Mouse (Mus musculus) megakaryocyte, adult 5-6 weeks (primary cell): ENCODE results near the gene Zbtb16. TPM values are rescaled to one million over a fixed set of nuclear protein-coding genes. Genes with fewer than 3 reads are reported as not detected.

Source experiments
- ATAC-seq: 2 replicates; pipeline ENCODE4 v1.8.0; 2016; ENCODE audit warnings: mild to moderate bottlenecking, inconsistent platforms; ENCODE audit not compliant: poor library complexity, severe bottlenecking
- total RNA-seq, 2 experiments: library from RNA; stranded (forward) in 1 of 2; stranded (reverse) in 1 of 2; fragments of 153-499, 151-499 nt in 1 of 2; fragments of 221-1000, 200-1000 nt in 1 of 2; gene quantifications; 2 replicates each; pipeline versions ENCODE4 v1.2.3 to v1.2.4; 2015 to 2017

Zbtb16 gene
- total RNA-seq, 2 experiments from 2014 or later, result 1.9 to 2.2 TPM

- ATAC-seq, result no peak
These were observed 157.3 kb downstream of the Zbtb16 start for GRCm38 (mm10) chr9:48678426-48679358.

DNA sequence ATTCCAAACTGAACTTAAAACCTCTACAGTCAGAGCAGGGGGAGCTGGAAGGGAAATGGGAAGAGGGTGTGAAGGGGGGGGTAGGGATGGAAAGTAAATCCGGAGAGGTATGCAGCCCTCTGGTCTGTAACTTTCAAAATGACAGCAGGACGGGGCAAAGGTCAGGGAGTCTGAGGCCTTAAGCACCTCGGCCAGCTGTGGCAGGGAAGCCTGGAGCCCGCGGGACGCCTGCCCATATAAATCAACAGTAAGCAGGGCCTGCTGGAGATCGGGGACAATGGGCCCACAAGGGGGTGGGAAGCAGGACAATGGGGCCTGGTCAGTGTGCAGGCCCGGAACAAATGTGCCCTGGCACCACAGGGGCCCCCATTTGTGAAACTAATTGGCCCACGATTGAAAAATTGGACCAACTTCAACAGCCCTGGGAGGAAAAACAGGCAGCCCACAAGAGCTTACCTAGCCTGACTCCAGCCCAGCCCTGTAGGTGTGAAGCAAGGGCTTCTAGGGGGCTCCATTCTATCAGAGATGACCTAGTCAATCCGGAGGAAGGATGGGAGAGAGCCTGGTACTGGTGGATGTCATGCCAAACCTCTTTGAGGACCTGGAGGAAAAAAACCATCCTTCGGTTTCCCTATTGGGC is 160.8 kb downstream of the Zbtb16 start:
- ATAC-seq, result no peak

DNA sequence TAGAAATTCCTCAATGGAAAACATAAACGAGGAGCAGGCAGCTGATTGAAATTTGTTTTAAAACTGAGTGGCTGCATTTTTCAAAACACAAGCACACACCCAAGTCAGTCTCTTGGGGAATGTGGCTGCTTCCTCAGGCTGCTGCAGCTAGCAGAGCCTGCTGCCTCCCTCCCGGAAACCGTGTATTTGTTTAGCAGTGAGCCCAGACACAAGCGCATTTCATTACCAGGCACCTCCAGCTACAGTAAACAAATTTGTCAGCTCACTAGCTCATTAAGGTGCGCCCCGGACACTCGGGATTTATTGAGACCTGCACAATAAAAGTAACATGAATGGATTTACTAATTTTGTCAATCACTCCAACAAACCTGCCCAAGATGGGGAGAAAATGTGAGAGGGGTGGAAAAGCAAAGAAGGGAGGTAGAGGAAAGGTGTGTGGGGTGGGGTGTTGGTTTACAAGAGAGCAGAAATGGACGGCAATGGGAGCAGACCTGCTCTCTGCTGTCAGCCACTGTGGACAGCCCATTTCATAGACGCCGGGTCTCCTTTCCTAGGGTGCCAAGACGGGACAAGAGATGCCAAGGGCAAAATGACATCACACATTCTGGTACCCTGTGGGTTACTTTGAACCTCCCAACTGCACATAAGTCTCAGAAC is 161.5 kb downstream of the Zbtb16 start:
- ATAC-seq, result no peak

DNA sequence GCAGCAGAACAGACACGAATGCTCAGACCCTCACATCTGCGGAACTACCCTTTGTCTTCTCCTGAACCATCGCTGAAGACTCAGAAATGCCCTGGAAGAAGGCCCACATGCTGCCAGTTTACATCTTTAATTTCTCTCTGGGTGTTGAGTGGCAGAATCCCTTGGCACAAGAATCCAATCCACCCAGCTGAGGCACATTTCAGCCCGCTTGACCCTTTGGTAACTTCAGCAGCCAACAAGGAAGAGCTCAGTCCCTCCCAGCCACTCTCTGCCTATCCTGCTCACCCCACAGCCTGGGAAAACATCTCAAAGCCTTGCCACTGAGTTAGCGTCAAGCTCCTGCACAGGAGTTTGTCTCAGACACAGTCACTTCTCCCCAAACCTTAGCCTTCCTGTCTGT is 162.2 kb downstream of the Zbtb16 start:
- no peak for ATAC-seq

DNA sequence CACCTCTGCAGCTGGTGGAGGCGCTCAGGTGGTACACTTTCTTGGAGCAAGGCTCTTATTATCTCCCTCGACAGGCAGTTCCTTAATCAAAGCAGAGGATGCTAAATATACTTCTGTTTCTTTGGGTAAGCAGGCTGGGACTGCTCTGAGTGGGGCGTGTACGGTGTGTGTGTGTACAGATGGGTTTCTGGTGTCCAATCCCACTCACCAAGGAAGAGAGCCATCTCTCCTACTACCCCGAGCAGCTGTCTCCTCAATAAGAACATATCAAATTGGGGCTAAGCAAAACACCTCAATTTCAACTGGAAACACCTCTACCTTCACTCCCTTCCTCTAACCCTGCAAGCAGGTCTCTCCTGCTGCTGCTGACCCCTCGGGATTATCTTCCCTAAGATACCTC is 162.8 kb downstream of the Zbtb16 start:
- no peak for ATAC-seq

- ATAC-seq, result peak; percentile 90
These were observed 164.2 kb downstream of the Zbtb16 start for GRCm38 (mm10) chr9:48671841-48672240.

DNA sequence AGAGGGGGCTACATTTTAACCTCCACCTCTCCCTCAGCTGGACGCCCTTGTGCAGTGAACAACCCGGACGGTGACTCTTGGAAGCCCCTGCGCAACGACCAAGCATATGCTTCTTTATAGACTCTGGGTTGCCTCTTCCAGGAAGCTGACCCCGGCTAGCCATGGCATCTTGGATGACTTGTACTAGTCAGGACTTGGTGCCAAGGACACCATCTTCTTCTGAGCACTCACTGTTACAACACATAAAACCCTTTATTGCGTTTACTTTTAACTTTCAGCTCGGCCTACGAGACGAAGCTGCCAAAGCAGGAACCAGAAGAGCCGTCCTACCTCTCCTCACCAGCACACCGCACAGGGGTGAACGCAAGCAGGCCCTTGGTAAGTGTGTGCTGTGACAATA is 165.9 kb downstream of the Zbtb16 start:
- no peak for ATAC-seq

- ATAC-seq, result no peak
These were observed 166.3 kb downstream of the Zbtb16 start for GRCm38 (mm10) chr9:48669672-48670071.

DNA sequence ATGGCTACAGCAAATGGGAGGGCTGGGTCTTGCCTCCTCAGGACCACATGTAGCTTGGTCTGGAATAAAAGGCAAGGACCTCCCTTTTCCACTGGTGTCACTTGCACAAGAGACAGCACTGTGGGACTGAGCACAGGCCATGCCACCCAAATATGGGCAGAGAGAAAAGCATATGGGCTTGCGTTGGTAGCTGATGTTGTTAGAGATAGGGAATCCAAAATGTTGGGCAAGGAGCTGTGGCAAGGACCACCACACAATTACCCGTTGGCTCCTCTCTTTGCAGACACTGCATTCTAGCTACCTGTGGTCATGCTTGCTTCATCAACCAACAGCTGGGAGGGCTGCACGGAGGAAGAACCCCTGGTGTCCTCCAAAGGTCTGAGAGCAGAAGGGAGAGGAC is 169.3 kb downstream of the Zbtb16 start:
- peak; percentile 44 for ATAC-seq

GRCm38 (mm10) chr9:48663052-48663433 is 173.0 kb downstream of the Zbtb16 start:
- no peak for ATAC-seq

DNA sequence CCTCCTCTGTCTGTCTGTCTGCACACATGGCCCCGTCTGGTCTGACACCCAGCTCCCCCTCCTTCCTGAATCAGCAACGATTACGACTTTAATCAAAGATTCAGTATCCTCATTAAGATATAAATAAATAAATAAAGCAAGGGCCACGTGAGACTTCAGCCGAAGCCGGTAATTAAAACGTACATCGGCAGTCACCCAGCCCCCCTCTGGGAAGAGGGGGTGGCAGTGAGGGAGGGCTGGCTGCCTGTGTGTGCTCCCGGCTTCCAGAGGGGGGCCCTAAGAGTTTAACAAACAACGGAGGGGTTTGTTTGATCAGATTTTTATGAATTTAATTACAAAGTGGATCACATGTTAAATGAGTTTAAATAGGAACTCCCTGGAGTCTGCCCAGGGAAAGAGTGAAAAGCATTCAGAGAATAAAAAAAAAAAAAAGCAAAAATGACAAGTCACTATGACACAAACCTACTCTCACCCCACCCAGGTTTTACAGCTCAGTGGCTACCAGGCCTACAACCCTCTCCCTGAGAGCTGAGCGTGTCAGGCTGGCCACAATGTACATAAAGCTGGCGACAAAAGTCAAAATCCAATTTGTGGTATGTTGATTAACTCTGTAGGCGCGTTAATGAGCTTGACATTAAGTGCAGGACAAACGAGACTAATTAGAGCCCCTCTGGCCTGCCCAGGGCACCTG is 173.5 kb downstream of the Zbtb16 start:
- ATAC-seq, result no peak

DNA sequence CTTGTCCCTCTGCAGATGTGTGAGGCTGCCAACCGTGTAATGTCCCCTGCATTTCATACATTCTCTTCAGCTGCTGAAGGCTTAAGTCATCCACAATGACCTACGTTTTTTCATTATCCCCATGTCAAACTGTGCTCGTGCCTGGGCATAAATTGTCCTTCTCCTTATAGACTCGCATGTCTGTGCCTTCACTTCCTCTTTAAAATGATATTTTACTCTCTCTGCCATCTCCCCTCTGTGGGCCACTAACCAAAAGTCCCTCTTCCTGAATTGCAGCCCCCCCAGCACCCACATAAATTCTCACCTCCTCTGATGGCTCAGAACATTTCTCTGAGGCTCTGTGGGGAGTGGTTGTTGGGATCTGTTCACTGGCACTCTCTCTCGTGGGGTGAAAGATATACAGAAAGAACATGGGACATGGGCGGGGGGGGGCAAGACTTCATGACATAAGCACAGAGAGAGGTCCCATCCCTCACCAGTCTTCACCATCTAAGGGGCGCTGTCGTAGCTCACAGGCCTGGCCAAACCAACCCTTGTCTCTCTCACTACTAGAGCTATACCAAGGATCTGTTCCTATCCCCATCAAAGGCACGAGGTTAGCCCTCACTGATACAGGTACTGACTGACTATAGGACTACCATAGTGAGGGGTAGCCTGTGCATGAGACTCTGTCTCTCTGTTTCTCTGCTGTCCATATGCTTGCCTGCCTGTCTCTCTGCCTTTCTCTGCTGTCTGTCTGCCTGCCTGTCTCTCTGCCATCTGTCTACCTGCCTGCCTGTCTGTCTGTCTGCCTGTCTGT is 174.6 kb downstream of the Zbtb16 start:
- peak; percentile 43; the same call in 1 of the 2 replicates for ATAC-seq

DNA sequence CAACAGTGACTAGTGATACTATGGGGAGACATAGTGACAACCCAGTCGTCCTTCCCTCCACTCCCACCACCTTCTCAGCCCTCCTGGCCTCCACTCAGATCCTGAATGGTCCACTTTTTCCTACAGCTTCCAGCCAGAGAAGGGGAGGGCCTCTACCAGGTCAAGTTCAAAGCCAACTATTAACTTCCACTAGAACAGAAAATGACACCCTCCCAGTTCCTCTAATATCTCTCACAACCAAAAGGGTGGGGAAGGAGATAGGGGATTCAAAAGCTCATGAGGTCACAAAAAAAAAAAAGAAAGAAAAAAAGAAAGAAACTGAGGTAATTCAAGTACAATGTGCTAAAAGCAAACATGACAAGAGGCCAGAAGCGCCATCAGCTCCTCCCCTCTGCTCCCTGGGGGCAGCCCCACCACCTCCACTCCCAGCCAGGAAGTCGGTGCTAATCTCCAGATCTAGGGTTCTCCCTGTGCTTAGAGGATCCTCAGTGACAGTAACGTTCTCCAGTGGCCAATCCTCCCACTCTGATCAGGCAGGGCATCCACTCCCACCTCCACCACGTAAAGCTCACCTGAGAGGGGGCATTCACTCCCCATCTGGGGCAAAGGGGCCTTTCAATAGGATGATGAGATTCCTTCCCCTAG is 180.4 kb downstream of the Zbtb16 start:
- ATAC-seq, result no peak

DNA sequence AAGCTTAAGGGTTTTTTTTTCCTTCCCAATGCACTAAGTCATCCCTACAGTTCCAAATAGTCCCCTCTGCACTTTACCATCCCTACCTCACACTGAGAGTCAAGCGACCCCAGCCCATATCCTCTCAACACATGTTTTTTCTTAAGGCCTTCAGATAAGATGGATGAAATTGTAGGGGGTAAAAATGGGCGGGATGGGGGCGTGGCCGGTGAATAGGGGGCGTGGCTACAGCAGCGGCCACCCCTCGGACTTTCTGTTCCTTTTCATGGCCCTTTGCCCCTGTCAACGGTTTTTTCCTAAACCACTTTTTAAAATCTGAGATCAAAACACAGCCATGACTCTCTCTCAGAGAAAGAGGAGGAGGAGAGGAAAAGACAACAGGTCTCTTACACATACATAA is 181.3 kb downstream of the Zbtb16 start:
- no peak for ATAC-seq

DNA sequence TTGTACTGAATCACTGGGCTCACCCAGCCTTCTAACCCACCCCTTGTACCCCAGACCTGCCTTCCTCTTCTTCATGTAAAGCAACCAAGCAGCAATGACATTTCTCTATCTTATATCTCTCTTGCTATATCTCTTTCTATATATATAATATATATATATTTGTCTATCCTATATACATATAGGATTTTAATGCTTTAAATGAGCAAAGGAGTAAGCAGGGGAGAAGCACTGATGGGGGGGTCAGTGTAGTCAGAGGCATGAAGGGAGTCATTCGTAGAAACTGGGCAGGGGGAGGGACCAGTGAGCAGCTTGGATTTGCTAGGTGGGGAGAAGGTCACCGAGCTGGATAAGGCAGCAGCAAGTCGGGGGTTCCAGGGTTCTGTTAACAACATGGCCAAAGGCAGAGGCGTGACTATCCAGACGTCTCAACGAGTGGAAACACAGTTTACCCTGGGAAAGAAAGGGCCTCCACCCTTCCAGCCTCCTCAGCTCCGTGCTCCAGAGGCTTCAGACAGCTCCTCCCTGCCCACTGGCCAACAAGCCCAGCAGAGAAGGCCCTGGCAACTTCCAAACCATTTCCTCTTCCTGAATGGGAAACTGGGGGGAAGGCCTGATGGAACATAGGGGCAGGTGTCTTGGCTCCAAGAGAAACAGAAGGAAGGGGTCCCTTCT is 182.5 kb downstream of the Zbtb16 start:
- ATAC-seq, result no peak

GRCm38 (mm10) chr9:48652026-48652425 is 184.0 kb downstream of the Zbtb16 start:
- ATAC-seq, result no peak

DNA sequence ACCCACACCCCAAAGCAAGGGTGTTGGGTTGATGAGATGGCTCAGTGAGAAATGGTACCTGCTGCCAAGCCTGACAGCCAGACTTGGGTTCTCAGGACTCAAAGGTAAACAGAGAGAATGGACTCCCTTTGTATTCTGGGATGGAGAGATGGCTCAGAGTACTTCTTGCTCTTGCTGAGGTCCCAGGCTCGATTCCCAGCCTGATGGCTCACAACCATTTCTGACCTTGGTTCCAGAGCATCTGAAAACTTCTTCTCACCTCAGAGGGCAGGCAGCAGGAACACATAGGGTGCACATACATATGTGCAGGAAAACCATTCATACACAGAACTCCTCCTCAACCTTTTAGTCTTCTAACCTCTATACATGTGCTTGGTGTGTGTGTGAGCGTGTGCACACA is 185.2 kb downstream of the Zbtb16 start:
- no peak for ATAC-seq

DNA sequence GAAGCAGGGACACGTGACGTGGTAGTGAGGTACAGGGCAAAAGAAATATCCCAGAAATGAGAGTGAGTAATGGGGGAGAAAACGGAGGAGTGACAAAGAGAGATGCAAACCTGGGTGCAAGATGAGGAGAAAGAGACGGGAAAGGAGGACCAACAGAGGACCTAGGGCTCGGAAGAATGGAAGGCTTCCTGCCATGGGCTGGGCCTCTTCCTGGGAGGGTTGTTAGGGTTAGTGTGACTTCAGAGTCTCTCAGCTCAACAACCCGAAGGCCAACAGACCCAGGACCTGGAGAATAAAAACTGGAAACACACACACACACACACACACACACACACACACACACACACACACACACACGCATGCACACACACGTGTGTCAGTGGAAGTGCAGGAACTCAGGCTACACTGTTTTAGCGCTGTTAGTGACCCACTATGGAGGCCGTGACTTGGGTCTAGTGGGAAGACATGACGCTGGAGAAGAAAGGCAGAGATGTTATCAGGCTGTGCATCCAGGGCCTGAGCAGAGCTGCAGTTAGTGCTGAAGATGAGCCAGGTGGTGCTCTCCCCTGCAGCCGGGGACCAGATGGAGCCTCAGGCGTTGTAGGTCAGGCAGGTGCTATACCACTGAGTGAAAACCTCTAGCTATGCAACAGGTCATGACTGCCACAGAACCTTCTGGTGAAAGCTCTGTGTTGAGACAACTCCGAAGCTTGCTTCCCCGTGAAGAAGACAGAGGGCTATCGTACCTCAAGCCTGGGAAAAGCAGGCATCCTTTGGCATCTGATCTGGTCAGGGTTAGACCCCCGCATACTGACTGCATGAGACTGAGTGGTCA is 186.0 kb downstream of the Zbtb16 start:
- ATAC-seq, result no peak
